Mouse (Mus musculus) embryonic fibroblast, embryonic 13.5 days (primary cell): Measurements from ENCODE around the gene Sik2. TPM values are rescaled to one million over a fixed set of nuclear protein-coding genes. Genes with fewer than 3 reads are reported as not detected.

Source experiments
- H3K27ac ChIP-seq: 2 replicates; pipeline ENCODE4 v1.5.1; 2012; ENCODE audit warnings: low read length, control low read depth, inconsistent platforms; ENCODE audit not compliant: insufficient read depth
- H3K4me1 ChIP-seq: 2 replicates; pipeline ENCODE4 v1.6.1; 2011; ENCODE audit warnings: low read length; ENCODE audit not compliant: control insufficient read depth, insufficient read depth
- H3K4me3 ChIP-seq: 2 replicates; pipeline ENCODE4 v1.5.1; 2011; ENCODE audit warnings: mild to moderate bottlenecking, control low read depth, low read length; ENCODE audit not compliant: insufficient read depth
- CTCF ChIP-seq: IDR thresholded peaks from 2 replicates; pipeline ENCODE4 v1.5.1; 2011; ENCODE audit warnings: mild to moderate bottlenecking, control low read depth, low read length, moderate library complexity, borderline replicate concordance; ENCODE audit not compliant: insufficient read depth
- POLR2A ChIP-seq: IDR thresholded peaks from 2 replicates; pipeline ENCODE4 v1.6.1; 2011; ENCODE audit warnings: low read depth, mild to moderate bottlenecking, control low read depth, low read length, moderate library complexity
- polyA plus RNA-seq: library from polyadenylated mRNA; stranded (reverse); fragments of >200 nt; gene quantifications from 2 replicates; pipeline ENCODE4 v1.2.4, GENCODE M21; 2011; ENCODE audit warnings: low read depth; ENCODE audit not compliant: missing spikeins, insufficient read length

Sik2 gene
- polyA plus RNA-seq, 1 experiment = 22.1 TPM

DNA sequence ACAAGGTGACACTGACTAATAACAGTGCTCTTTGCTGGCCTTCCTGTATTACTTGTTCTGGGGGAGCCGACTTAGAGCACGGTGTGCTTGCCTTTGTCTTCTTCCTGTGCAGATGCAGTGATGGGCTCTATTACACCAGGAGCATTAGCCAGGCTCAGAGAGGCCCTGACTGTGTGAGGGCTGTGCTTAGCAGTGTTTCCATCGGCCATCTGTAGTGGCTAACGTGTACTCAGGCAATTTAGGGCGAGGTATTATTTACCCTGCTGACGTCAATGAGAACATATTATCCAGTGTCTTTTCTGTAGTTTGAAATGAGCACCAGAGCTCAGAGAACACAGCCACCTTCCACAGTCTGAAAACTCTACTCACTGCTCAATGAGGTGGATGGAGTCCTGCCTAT lies 119.7 kb downstream of the Sik2 start:
- TF ChIP-seq POLR2A = no peak
- H3K4me1 ChIP-seq = peaks cover 30% of the 10 kb centered on the region
- no peak overlapping the region for H3K27ac ChIP-seq
- H3K4me3 ChIP-seq = no peak overlapping the region

GRCm38 (mm10) chr9:50887351-50887750 lies 121.5 kb downstream of the Sik2 start:
- Histone ChIP-seq H3K27ac (peak overlapping the region; percentile 57), H3K4me3 (no peak overlapping the region), H3K4me1 (peaks cover 30% of the 10 kb centered on the region)
- TF ChIP-seq CTCF (no peak), POLR2A (no peak)

GRCm38 (mm10) chr9:50886870-50887269 lies 122.0 kb downstream of the Sik2 start:
- H3K4me1 ChIP-seq = peaks cover 30% of the 10 kb centered on the region
- H3K4me3 ChIP-seq = no peak overlapping the region
- H3K27ac ChIP-seq = peak overlapping the region; percentile 57
- TF ChIP-seq POLR2A (no peak), CTCF (no peak)

GRCm38 (mm10) chr9:50885600-50885987 lies 123.3 kb downstream of the Sik2 start:
- TF ChIP-seq CTCF = no peak
- no peak for TF ChIP-seq POLR2A
- no peak overlapping the region for H3K4me3 ChIP-seq
- peak overlapping the region; percentile 21; the same call in 1 of the 2 replicates for H3K27ac ChIP-seq
- peaks cover 30% of the 10 kb centered on the region for H3K4me1 ChIP-seq

GRCm38 (mm10) chr9:50884741-50885599 lies 123.9 kb downstream of the Sik2 start:
- TF ChIP-seq CTCF (no peak), POLR2A (no peak)
- Histone ChIP-seq H3K4me3 (no peak overlapping the region), H3K27ac (peak overlapping the region; percentile 63), H3K4me1 (peaks cover 30% of the 10 kb centered on the region)

DNA sequence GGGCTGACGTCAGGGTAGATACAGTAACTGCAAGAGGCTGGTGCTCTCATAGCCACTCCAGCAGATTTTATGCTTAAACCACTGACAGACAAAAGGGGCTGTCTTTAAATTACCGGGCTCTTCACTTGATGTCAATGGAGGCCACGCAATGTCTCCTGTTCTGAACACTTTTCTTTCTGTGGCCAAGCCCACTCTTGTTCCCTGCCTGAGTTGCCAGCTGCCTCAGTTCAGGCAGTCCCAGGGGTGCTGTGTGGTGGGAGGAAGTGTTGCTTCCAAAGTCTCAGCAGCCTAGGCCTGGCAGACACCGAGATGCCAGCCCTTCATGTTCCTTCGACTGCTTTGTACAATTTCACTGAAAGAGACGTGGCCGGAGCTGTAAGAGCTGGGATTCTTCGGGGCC lies 124.8 kb downstream of the Sik2 start:
- H3K27ac ChIP-seq = peak overlapping the region; percentile 54
- H3K4me3 ChIP-seq = no peak overlapping the region
- TF ChIP-seq CTCF (no peak), POLR2A (no peak)
- H3K4me1 ChIP-seq = peaks cover 30% of the 10 kb centered on the region

DNA sequence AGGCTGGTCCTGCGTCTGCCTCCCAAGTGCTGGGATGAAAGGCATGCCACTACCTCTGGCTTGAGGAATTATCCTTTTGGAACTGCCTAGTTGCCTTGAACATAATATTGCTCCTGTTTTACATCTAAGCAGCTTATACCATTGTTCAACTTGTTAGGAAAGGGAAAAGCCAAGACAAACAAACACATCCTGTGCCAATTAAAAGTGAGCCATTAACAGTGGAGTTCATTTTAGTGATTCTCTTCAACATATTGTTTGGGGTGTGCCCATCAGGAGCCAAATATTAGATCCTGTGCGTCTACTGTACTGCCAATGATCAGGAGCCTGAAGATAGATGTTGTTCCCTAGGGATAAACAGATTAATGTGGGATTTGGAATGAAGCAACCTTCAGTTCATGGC lies 126.7 kb downstream of the Sik2 start:
- H3K27ac ChIP-seq = no peak overlapping the region
- H3K4me3 ChIP-seq = no peak overlapping the region
- H3K4me1 ChIP-seq = peaks cover 18% of the 10 kb centered on the region; the same call in 1 of the 2 replicates
- no peak for TF ChIP-seq POLR2A
- no peak for TF ChIP-seq CTCF

DNA sequence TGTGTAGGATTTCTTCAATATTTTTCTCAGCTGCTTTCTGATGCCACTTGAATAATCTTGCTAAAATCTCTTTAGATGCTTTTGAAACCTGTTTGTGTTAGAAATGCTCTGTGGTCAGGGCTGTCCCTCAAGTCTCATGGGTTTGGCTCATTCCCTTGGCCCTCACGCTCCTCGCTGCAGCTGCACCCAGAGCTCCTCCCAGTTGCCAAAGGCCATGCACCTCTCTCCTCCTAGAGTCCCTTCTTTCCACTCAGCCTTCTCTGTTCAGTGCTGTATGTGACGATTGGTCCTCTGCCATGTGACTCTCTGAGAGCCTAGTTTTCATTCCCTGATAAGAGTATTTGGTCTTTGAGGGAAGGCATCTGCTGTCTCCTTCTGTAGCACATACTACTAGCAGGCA lies 131.4 kb downstream of the Sik2 start:
- TF ChIP-seq POLR2A (no peak), CTCF (no peak)
- no peaks in the 10 kb centered on the region for H3K4me1 ChIP-seq
- H3K4me3 ChIP-seq = no peak overlapping the region
- no peak overlapping the region for H3K27ac ChIP-seq

DNA sequence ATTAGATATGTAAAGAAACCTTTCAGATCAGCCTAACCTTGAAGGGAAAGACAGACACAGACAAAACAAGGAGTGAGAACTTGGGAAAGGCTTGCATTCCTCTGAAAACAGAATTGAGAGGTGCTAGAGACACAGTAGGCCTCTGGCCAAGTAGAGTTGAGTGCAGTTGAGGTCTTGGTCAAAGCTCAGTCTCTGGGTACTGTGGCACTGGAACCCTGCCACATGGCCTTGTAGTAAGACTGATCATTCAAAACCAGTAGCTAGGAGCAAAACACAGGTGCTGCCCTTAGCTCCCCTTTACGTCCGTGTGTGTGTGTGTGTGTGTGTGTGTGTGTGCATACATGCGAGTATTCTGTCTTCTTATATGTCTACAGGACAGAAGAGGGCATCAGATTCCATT lies 132.6 kb downstream of the Sik2 start:
- no peaks in the 10 kb centered on the region for H3K4me1 ChIP-seq
- TF ChIP-seq POLR2A = no peak
- TF ChIP-seq CTCF = no peak

GRCm38 (mm10) chr9:50875470-50875869 lies 133.4 kb downstream of the Sik2 start:
- no peak for TF ChIP-seq POLR2A
- no peak for TF ChIP-seq CTCF
- Histone ChIP-seq H3K4me3 (no peak overlapping the region), H3K27ac (no peak overlapping the region)

More for the DNA sequence above, 132.6 kb downstream of the Sik2 start:
- Histone ChIP-seq H3K4me3 (no peak overlapping the region), H3K27ac (no peak overlapping the region)

More at GRCm38 (mm10) chr9:50875470-50875869, 133.4 kb downstream of the Sik2 start:
- H3K4me1 ChIP-seq = no peaks in the 10 kb centered on the region
